Mouse (Mus musculus): ENCODE results near the gene Gm28374.
"Not testable (repeated sequence)": the region's sequence is repeated elsewhere in the genome, so short reads cannot be mapped to it uniquely, and the experiment has no call there.

Gene Gm28374

GRCm38 (mm10) chr19:6058513-6058912 lies 23.5 kb downstream of the Gm28374 start:
- no peak for DNase-seq (ENCODE audit: extremely low read depth, insufficient read length, low spot score)

- peak; percentile 98 for DNase-seq (ENCODE audit: extremely low read depth, insufficient read length, low spot score)
These were observed 24.6 kb downstream of the Gm28374 start, which contains the start of the genes Mrpl49 and Fau for GRCm38 (mm10) chr19:6057313-6058096. Mrpl49 (minus strand) TSS chr19:6057785. Fau (plus strand) TSS chr19:6057844.

- DNase-seq (ENCODE audit: extremely low read depth, insufficient read length, low spot score), result no peak
These were observed 25.4 kb downstream of the Gm28374 start for GRCm38 (mm10) chr19:6056696-6057095.

GRCm38 (mm10) chr19:6054296-6054695 lies 27.8 kb downstream of the Gm28374 start:
- no peak for DNase-seq (ENCODE audit: extremely low read depth, insufficient read length, low spot score)

GRCm38 (mm10) chr19:6052516-6052915 lies 29.5 kb downstream of the Gm28374 start:
- DNase-seq (ENCODE audit: extremely low read depth, insufficient read length, low spot score), result no peak

- DNase-seq (ENCODE audit: extremely low read depth, insufficient read length, low spot score), result no peak
These were observed 33.2 kb downstream of the Gm28374 start for GRCm38 (mm10) chr19:6048681-6049410.

- no peak for DNase-seq (ENCODE audit: extremely low read depth, insufficient read length, low spot score)
These were observed 34.2 kb downstream of the Gm28374 start for GRCm38 (mm10) chr19:6047899-6048166.

- no peak for DNase-seq (ENCODE audit: extremely low read depth, insufficient read length, low spot score)
These were observed 34.7 kb downstream of the Gm28374 start for GRCm38 (mm10) chr19:6047154-6047898.

GRCm38 (mm10) chr19:6046294-6047153 lies 35.5 kb downstream of the Gm28374 start, which contains the start of gene Syvn1:
Syvn1 (plus strand) TSS chr19:6046576.
- peak; percentile 93 for DNase-seq (ENCODE audit: extremely low read depth, insufficient read length, low spot score)

- no peak for DNase-seq (ENCODE audit: extremely low read depth, insufficient read length, low spot score)
These were observed 36.4 kb downstream of the Gm28374 start for GRCm38 (mm10) chr19:6045366-6046293.

- not testable (repeated sequence) for DNase-seq (ENCODE audit: extremely low read depth, insufficient read length, low spot score)
These were observed 38.0 kb downstream of the Gm28374 start for GRCm38 (mm10) chr19:6044102-6044501.

GRCm38 (mm10) chr19:6042293-6042692 lies 39.8 kb downstream of the Gm28374 start:
- no peak for DNase-seq (ENCODE audit: extremely low read depth, insufficient read length, low spot score)

- DNase-seq (ENCODE audit: extremely low read depth, insufficient read length, low spot score), result no peak
These were observed 42.1 kb downstream of the Gm28374 start for GRCm38 (mm10) chr19:6040002-6040401.

- no peak for DNase-seq (ENCODE audit: extremely low read depth, insufficient read length, low spot score)
These were observed 43.7 kb downstream of the Gm28374 start for GRCm38 (mm10) chr19:6038326-6038725.

GRCm38 (mm10) chr19:6037695-6038094 lies 44.4 kb downstream of the Gm28374 start:
- DNase-seq (ENCODE audit: extremely low read depth, insufficient read length, low spot score), result no peak

- no peak for DNase-seq (ENCODE audit: extremely low read depth, insufficient read length, low spot score)
These were observed 46.0 kb downstream of the Gm28374 start for GRCm38 (mm10) chr19:6035966-6036585.

- DNase-seq (ENCODE audit: extremely low read depth, insufficient read length, low spot score), result no peak
These were observed 51.4 kb downstream of the Gm28374 start for GRCm38 (mm10) chr19:6030520-6031280.

GRCm38 (mm10) chr19:6029426-6029825 lies 52.6 kb downstream of the Gm28374 start:
- no peak for DNase-seq (ENCODE audit: extremely low read depth, insufficient read length, low spot score)
